Comparison of ENCODE assay signal across 20 mouse cellular contexts in genomic region chr16:84784966-84785365, GRCm38 (mm10). TPM values are rescaled to one million over a fixed set of nuclear protein-coding genes. Genes with fewer than 3 reads are reported as not detected.
DNase-seq lines count a peak whose midpoint lies in the region; ATAC-seq and TF ChIP-seq lines count a peak whose summit lies in the region.
"Had no signal": no experiment of that assay in that cellular context is flagged by ENCODE, and none has a peak within 500 bp of the region (broad histone marks: within the 10 kb centered on the region; RNA-seq: fewer than 3 reads in every experiment).

No protein-coding gene starts in this region.

- H3K27ac ChIP-seq in gastrocnemius, adult 2 months = peak overlapping the region; percentile 82
- no peak overlapping the region for H3K27ac ChIP-seq in midbrain, embryonic 12.5 days (replicated peaks)
- no peak overlapping the region for H3K27ac ChIP-seq in midbrain, embryonic 15.5 days
- H3K27ac ChIP-seq: embryonic facial prominence, embryonic 10.5 days; heart, embryonic 10.5 days; hindbrain, embryonic 13.5 days; hindbrain, postnatal 0 days had no signal

- no peak overlapping the region for H3K4me3 ChIP-seq in gastrocnemius, adult 2 months
- H3K4me3 ChIP-seq in midbrain, embryonic 12.5 days = no peak overlapping the region
- H3K4me3 ChIP-seq in midbrain, embryonic 15.5 days = no peak overlapping the region
- H3K4me3 ChIP-seq: embryonic facial prominence, embryonic 10.5 days; heart, embryonic 10.5 days; hindbrain, embryonic 13.5 days had no signal

- TF ChIP-seq CTCF in gastrocnemius, adult 2 months (IDR thresholded peaks at IDR 0.05) = no peak

- 0 out of 2 replicates have a peak overlapping the region, but pooled peaks have one; percentile 9 for H3K4me2 ChIP-seq in midbrain, embryonic 12.5 days (replicated peaks)
- no peak overlapping the region for H3K4me2 ChIP-seq in midbrain, embryonic 15.5 days
- H3K4me2 ChIP-seq: hindbrain, embryonic 13.5 days had no signal

- H3K36me3 ChIP-seq in midbrain, embryonic 12.5 days = peaks cover 23% of the 10 kb centered on the region
- H3K36me3 ChIP-seq in midbrain, embryonic 15.5 days (replicated peaks) = no peaks in the 10 kb centered on the region
- H3K36me3 ChIP-seq: embryonic facial prominence, embryonic 10.5 days; G1E; heart, embryonic 10.5 days had no signal

- no peaks in the 10 kb centered on the region for H3K27me3 ChIP-seq in midbrain, embryonic 12.5 days
- H3K27me3 ChIP-seq in midbrain, embryonic 15.5 days (replicated peaks) = no peaks in the 10 kb centered on the region
- H3K27me3 ChIP-seq: hindbrain, embryonic 13.5 days had no signal

- H3K9me3 ChIP-seq in midbrain, embryonic 12.5 days = no peaks in the 10 kb centered on the region
- H3K9me3 ChIP-seq in midbrain, embryonic 15.5 days = no peaks in the 10 kb centered on the region
- H3K9me3 ChIP-seq: embryonic facial prominence, embryonic 10.5 days; G1E; heart, embryonic 10.5 days; hindbrain, embryonic 13.5 days had no signal

- intact Hi-C loops in gastrocnemius, adult 2 months (cut with DNase I) = no loop called here

- H3K4me1 ChIP-seq in midbrain, embryonic 12.5 days = peaks cover 7% of the 10 kb centered on the region
- H3K4me1 ChIP-seq in midbrain, embryonic 15.5 days = peaks cover 3% of the 10 kb centered on the region
- H3K4me1 ChIP-seq: heart, embryonic 10.5 days had no signal

- peak; percentile 34; the same call in 1 of the 2 replicates for ATAC-seq in midbrain, embryonic 12.5 days (ENCODE audit: low FRiP score, low read depth)
- no peak; the same call in 1 of the 2 replicates for ATAC-seq in midbrain, embryonic 15.5 days (replicated peaks)
- ATAC-seq: forebrain, embryonic 14.5 days; hindbrain, postnatal 0 days had no signal

- no peak overlapping the region for H3K9ac ChIP-seq in midbrain, embryonic 12.5 days (replicated peaks)
- no peak overlapping the region for H3K9ac ChIP-seq in midbrain, embryonic 15.5 days
- H3K9ac ChIP-seq: hindbrain, embryonic 13.5 days had no signal

- DNase-seq in gastrocnemius, adult 2 months = no peak
- DNase-seq in gastrocnemius, postnatal 4 days (ENCODE audit: low spot score in 2 of 2) = no peak
- peak; percentile 55 for DNase-seq in R1 (ENCODE audit: low read depth, low spot score)
- no peak for DNase-seq in kidney, postnatal 25 days
- no peak for DNase-seq in layer of hippocampus, postnatal 14 days (ENCODE audit: low spot score in 2 of 2)
- DNase-seq: adrenal gland, adult 2 months; adrenal gland, postnatal 25 days; cerebellum, adult 2 months; cerebellum, postnatal 10 days; gastrocnemius, postnatal 14 days; heart, adult 18-20 months; heart, postnatal 10 days had no signal

- 9% methylated on average over 7 of the region's 7 CpGs for WGBS in midbrain, embryonic 12.5 days
- WGBS in midbrain, embryonic 15.5 days = 10% methylated on average over 7 of the region's 7 CpGs

RNA-seq across cellular contexts. Expression of gene Jam2, which starts 11.0 kb away (rescaled TPM):
- total RNA-seq in gastrocnemius, adult 2 months (2021) = 10 to 100 TPM; 13.6 to 24.9 TPM
- total RNA-seq in gastrocnemius, postnatal 4 days (2021) = 10 to 100 TPM; 31.7 TPM
- 73.7 and 75.8 TPM in 2 replicates for polyA plus RNA-seq in midbrain, embryonic 12.5 days (2016; fragmentation: Nextera tagmentation; extraction: Ambion mirVana)
- polyA plus RNA-seq in midbrain, embryonic 15.5 days (2015; fragmentation: Nextera tagmentation; extraction: Ambion mirVana) = 22.8 and 23.1 TPM in 2 replicates
- total RNA-seq in layer of hippocampus, postnatal 14 days (2021) = 10 to 100 TPM; 25.7 to 27.3 TPM
- polyA plus RNA-seq: G1E had no signal

RNA-seq across cellular contexts. Expression of gene Mrpl39, which starts 49.4 kb away (rescaled TPM):
- total RNA-seq in gastrocnemius, adult 2 months (2021) = 10 to 100 TPM; 13.4 to 19.5 TPM
- total RNA-seq in gastrocnemius, postnatal 4 days (2021) = 10 to 100 TPM; 26.7 to 30.2 TPM
- 49.4 and 51.3 TPM in 2 replicates for polyA plus RNA-seq in midbrain, embryonic 12.5 days (2016; fragmentation: Nextera tagmentation; extraction: Ambion mirVana)
- polyA plus RNA-seq in midbrain, embryonic 15.5 days (2015; fragmentation: Nextera tagmentation; extraction: Ambion mirVana) = 36.4 and 37.4 TPM in 2 replicates
- total RNA-seq in layer of hippocampus, postnatal 14 days (2021) = 10 to 100 TPM; 21.3 to 22.8 TPM

RNA-seq across cellular contexts. Expression of gene Gabpa, which starts 49.8 kb away (rescaled TPM):
- 10 to 100 TPM; 23.6 to 34.1 TPM for total RNA-seq in gastrocnemius, adult 2 months (2021)
- total RNA-seq in gastrocnemius, postnatal 4 days (2021) = 10 to 100 TPM; 42.0 to 46.9 TPM
- polyA plus RNA-seq in midbrain, embryonic 12.5 days (2016; fragmentation: Nextera tagmentation; extraction: Ambion mirVana) = 38.5 and 39.5 TPM in 2 replicates
- polyA plus RNA-seq in midbrain, embryonic 15.5 days (2015; fragmentation: Nextera tagmentation; extraction: Ambion mirVana) = 17.5 and 18.7 TPM in 2 replicates
- total RNA-seq in layer of hippocampus, postnatal 14 days (2021) = 10 to 100 TPM; 23.7 to 25.6 TPM

RNA-seq across cellular contexts. Expression of gene Atp5j, which starts 50.5 kb away (rescaled TPM):
- 1,000 to 10,000 TPM; 1,011 to 1,386 TPM for total RNA-seq in gastrocnemius, adult 2 months (2021)
- 100 to 1,000 TPM; 769 to 817 TPM for total RNA-seq in gastrocnemius, postnatal 4 days (2021)
- 695 and 706 TPM in 2 replicates for polyA plus RNA-seq in midbrain, embryonic 12.5 days (2016; fragmentation: Nextera tagmentation; extraction: Ambion mirVana)
- 708 and 715 TPM in 2 replicates for polyA plus RNA-seq in midbrain, embryonic 15.5 days (2015; fragmentation: Nextera tagmentation; extraction: Ambion mirVana)
- 100 to 1,000 TPM; 348 to 362 TPM for total RNA-seq in layer of hippocampus, postnatal 14 days (2021)
